Mouse (Mus musculus) lung, adult 2 months (tissue): ENCODE measurements around the gene Calm1.

Experiments
- CTCF ChIP-seq: fragments of 200-500 bp; IDR thresholded peaks from 2 replicates; pipeline ENCODE4 v1.5.1; 2011; ENCODE audit warnings: mild to moderate bottlenecking, low read length, control low read depth; ENCODE audit not compliant: insufficient read depth
- POLR2A ChIP-seq: fragments of 200-500 bp; IDR thresholded peaks from 2 replicates; pipeline ENCODE4 v1.6.1; 2011; ENCODE audit warnings: low read depth, mild to moderate bottlenecking, control low read depth, low read length, borderline replicate concordance; ENCODE audit errors: extremely low read depth

DNA sequence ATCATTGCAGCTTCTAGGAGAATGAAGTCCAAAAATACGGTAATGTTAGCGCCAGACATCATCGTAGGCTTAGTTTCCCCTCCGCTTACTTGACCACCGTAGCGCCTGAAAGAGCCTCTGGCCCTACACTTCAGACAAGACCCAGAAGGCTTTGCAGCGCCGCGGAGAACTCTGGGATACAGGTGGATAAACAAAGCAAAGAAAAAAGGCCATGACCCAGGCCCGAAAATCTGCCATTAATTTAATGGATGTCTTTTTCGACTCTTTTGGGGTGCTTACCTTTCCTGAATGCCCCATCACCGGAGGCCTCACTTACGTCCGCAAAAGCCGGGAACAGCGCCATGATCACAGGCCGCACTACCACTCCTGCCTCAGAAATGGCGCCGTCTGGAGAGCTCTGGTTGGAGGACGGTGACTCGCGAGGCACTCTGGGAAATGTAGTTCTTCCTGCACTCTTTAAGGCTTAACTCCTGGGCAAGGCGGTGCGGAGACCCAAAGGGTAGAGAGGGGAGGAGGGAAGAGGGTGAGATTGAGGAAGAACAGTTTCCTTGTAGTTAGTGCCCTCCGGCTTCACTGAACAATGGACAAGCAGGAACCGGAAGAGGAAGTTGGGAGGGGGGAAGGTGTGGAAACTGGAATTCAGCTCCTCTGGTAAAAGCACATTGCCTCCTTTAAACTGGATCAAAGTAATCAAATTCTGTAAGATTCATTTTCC, 39.8 kb upstream of the Calm1 start, which contains the start of gene Nrde2:
- TF ChIP-seq POLR2A (peak; percentile 48; the same call in 1 of the 2 replicates), CTCF (no peak)
